Mouse (Mus musculus) frontal cortex, postnatal 14 days (tissue): Measurements from ENCODE around the gene Efna4.

Source experiments
- DNase-seq, 2 experiments: peaks; one replicate each; pipeline ENCODE4 v3.0.0; 2022; ENCODE audit warnings: low spot score in 2 of 2

Efna4 gene

DNA sequence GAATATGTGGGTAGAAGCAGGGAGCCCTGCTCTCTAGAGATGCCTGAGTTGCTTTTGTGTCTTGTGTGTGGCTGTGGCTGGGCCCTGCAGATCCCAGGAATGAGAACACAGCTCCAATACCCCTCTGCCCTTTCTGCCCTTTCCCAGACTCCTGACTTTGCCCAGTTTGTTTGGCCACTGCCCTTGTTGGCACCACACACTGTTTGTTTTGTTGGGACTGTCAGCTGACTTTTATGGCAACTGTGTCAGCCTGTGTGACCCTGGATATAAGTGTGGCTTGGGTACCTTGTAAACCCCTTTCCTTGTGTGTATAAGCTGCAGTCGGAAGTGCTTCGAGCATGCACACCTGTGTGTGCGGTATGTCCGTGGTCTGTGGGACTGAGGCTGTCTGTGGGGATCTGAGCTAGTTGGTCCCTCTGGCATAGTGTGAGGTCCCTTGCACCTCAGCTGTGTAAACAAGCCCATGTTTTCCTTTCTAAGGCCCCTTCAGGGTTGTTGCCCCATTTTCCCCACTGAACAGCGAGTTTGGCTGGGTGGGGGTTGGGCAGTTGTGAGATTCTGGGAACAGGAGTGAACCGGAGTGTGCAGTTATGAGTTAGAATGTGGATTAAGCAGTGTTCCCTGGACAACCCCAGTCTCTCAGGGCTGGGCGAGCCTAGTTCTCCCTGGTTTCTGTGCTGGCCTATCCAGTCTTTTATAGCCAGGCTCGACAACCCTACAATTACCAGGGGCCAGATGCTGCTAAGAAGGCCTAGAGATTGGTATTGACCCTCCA lies 32.1 kb downstream of the Efna4 start:
- no peak for DNase-seq

- DNase-seq, result no peak
These were observed 32.7 kb downstream of the Efna4 start for GRCm38 (mm10) chr3:89305105-89305504.

- no peak for DNase-seq
These were observed 33.4 kb downstream of the Efna4 start for GRCm38 (mm10) chr3:89304440-89304839.

DNA sequence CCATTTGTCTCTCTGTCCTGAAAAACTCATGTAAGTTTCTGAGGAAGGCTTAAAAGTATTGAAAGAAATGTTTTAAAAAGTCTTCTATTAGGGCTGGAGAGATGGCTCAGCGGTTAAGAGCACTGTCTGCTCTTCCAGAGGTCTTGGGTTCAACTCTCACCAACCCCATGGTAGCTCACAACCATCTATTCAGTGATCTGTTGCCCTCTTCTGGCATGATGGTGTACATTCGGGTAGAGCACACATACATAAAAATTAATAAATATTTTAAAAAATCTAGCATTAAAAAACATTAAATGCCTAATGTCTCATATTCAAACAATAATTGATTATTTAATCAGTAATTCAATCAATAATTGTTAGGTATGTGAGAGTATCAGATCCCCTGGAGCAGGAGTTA lies 37.3 kb downstream of the Efna4 start:
- no peak for DNase-seq

GRCm38 (mm10) chr3:89300071-89300470 lies 37.8 kb downstream of the Efna4 start:
- no peak for DNase-seq

DNA sequence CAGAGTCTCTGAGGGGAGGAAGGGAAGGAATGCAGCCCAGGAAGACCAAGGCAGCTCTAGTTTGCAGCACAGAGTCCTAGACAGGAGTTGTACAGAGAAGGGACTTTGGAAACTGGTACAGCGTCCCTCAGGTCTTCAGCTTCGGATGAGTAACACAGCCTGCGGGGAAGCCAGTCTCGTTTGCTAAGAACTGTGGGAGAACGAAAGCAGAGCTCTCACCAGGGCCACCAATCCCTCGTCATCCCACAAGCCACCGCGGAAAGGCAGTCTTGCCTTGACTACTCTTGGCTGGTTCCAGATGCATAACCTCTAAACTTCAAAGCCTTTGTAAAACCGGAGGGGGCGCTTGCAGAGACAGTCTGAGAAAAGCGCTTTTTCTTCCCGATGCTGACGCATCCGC lies 38.3 kb downstream of the Efna4 start:
- peak in 1 of 2 experiments; percentile 17 for DNase-seq

GRCm38 (mm10) chr3:89298908-89299307 lies 38.9 kb downstream of the Efna4 start:
- no peak for DNase-seq

- DNase-seq, result no peak
These were observed 40.9 kb downstream of the Efna4 start for GRCm38 (mm10) chr3:89296761-89297396.

DNA sequence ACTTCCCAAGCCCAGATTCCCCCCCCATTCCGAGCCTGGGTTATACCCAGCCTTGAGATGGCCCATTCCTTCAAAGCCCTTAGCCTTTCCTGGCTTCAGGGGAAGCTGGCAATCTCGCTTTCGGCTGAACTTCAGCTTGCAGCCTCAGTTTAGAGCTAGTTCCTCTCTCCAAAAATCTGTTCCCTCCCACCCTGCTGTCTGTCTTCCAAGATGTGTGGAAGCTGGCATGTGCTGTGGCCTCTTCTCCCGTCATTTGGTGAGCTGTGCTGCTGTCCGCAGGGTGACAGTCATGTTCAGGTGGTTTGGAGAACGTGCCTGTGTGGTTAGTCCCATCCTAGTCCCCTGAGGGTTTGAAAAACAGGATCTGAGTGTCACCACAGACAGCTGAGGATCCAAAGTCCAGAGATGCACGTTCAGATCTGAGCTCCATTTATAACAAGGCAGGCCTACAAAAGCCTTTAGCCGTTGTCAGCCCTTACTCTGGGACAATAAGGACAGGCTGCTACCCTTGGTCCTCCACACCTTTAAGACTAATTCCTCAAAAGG lies 42.1 kb downstream of the Efna4 start:
- DNase-seq, result no peak

GRCm38 (mm10) chr3:89294195-89294594 lies 43.6 kb downstream of the Efna4 start:
- no peak for DNase-seq

DNA sequence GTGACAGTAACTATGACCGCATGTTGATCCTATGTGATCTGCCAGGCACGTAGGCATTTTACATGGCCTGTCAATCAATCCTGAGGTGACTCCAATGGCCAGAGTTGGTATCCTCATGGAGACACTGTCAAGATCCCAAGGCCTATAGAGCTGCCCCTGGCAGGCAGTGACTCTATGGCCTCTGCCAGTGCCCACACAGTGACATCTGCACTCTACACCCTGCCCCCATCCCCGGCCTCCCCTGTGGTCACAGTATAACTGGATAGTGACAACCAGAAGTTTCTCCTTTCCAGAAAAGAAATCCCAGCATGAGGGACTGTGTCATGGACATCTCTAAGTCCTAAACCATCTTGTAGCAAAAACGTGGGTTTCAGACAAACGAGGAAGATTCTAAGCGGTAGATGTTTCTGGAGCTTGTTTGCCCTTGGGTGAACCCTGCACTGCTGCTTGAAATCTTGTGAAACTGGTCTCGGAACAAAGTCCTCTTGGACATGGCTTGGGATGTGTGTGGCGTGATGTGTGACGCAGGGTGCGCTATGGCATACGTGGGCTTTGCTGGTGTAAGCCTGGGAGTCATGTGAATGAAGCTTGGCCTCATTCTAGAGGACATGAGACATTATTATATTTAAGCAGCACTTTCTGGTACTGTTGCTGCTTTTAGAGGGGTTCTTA lies 44.4 kb downstream of the Efna4 start:
- DNase-seq, result no peak

GRCm38 (mm10) chr3:89292303-89292702 lies 45.5 kb downstream of the Efna4 start:
- no peak for DNase-seq

DNA sequence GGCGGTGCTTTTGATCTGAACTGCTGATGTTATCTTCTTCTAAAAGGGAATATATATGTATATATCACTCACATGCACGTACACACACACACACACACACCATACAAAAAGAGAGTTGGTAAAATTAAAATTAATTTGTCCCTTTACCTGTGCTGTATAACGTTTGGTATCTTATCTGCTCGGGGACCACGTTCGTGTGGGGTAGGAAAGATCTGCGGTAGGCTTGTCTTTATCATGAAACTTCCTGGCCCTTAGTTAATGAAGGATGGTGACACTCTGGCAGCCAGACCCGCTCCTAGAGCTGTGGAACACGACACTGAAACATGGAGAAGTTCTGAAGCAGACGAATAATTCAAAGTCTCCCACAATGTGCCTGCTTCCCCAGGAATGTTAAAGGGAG lies 46.0 kb downstream of the Efna4 start:
- DNase-seq, result no peak

DNA sequence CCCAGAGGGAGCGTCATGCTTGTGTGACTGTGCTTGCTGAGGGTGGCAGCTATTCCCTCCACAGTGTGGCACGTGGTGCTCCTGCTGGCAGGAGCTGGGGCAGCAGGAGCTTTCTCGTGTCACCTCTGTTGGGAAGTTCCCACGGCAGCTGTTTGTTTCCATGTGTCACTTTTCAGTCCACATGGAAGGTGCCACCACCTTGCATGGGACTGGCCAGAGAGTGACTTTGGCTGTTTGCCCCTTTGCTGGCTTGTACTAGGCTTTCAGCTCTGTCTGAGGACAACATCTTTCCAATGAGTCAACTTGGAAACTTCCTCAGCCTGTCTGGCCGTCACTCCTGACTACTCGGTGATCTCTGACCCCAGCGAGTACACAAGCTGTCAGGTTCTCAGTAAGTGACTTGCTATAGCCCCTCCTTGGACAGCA lies 49.3 kb downstream of the Efna4 start:
- no peak for DNase-seq

GRCm38 (mm10) chr3:89287286-89287685 lies 50.5 kb downstream of the Efna4 start:
- DNase-seq, result no peak

- DNase-seq, result no peak
These were observed 52.3 kb downstream of the Efna4 start for GRCm38 (mm10) chr3:89285526-89285925.

- no peak for DNase-seq
These were observed 53.6 kb downstream of the Efna4 start for GRCm38 (mm10) chr3:89284261-89284660.
